Mouse (Mus musculus) frontal cortex, postnatal 25 days (tissue): Measurements from ENCODE around the gene Lpin3.
A peak's percentile ranks its signal among the peaks of the same experiment; 100 is the strongest.

Experiments used
- DNase-seq, 2 experiments: peaks; one replicate each; pipeline ENCODE4 v3.0.0; 2022; ENCODE audit warnings: low spot score in 2 of 2

Lpin3 gene

DNA sequence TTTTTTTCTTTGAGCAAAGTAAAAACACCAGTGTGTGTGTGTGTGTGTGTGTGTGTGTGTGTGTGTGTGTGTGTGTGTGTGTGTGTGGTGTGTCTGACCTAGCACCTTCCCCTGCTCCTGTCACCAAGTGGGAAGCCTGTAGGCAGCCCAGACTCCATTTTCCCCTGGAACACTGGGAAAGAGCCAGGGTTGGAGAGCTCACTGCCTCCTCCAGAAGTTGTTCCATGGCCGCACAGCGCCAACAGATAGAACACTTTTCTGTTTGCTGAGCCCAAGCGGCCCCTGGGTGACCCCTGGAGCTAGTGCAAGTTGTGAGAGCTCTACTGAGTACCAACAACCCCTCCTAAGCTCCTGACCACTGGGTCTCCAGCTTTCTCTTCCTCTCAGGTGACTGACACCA, 52.5 kb downstream of the Lpin3 start:
- no peak for DNase-seq

DNA sequence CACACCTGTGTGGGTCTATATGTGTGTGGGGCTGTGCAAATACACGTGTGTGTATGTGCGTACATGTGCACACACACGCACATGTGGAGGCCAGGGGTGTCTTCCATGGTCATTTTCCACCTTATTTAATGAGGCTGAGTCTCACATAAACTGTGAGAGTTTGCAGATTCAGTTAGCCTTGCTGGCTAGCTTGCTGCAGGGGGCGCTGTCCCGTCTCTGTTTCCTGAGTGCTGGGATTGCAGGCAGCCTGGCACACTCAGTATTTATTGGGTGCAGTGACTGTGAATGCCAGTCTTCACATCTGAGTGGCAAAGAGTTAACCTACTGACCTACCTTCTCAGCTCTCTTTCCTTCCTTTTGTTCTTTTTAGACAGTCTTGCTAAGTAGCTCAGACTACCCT, 53.4 kb downstream of the Lpin3 start:
- no peak for DNase-seq

- DNase-seq = no peak
These were observed 54.0 kb downstream of the Lpin3 start for GRCm38 (mm10) chr2:160934451-160934850.

DNA sequence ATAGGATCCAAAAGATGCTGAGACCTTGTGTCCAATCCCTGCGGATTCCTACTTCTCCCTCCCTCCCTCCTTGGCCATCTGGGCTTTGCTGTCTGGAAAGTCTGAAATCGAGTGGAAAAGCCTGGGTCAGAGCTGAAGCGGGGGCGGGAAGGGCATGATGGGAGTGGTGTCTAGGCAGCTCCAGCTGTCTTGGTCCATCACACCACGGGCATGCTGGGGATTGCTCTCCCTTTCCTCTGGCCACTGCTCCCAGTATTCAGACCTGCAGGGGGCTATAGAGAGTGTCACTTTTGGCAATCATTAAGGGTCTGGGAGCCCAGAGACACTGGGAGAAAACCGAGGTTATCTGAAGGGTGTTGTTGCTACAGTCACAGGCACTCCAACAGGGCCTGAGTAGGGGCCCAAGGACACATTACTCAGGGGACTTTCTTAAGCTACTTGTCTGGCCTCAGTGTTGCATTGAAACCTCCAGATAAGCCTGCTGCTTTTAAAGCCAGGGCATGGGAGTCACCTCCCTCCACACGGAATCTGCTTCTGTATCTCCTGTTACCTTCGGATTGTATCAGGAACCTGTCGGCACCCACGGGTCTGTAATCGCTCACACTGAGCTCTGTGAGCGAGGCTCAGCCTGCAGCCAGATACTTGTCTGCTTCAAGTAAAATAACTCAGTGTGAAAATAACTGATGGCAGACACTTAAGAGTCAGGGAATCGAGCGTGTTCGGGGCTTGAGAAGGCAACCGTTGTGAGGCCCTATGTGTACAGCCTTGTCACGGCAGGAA, 60.6 kb downstream of the Lpin3 start:
- no peak for DNase-seq

GRCm38 (mm10) chr2:160942443-160942842, 62.0 kb downstream of the Lpin3 start:
- no peak for DNase-seq

DNA sequence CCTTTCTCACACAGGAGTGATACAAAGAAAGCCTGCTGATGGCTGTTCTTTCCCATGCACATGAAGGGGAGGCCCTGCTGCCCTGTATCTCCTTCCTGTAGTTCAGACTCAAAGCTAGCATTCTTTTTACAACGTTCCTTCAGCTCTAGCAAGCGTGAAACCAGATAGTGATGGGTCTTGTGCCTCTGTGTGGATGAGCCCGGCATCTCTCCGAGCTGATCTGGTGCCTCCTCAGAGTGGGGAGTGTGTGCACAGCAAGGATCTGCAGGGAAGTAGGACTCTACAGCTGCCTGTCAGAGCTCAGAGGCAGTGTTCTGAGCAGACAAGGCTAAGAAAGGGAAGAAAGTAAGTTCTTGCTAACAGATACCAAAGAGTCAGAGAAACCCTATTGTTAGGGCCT, 71.1 kb downstream of the Lpin3 start:
- DNase-seq = no peak

GRCm38 (mm10) chr2:160953131-160953873, 72.8 kb downstream of the Lpin3 start:
- no peak for DNase-seq

DNA sequence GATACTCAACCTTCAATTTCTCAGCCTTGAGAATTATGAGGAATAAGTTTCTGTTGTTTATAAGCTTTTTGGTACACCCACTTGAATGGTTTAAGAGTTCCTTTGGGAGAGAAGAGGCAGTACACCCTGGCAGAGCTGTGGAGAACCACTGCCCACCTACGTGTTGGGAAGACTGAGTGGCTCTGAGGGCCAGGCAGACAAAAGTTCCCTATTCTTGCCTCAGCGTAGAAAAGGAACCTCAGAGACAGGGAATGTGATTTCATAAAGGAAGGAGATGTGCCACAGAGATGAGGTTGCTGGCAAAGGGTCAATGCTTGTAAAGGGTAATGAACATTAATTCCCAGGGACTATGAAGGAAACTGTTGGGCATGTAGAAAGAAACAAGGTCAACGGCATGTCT, 74.1 kb downstream of the Lpin3 start:
- DNase-seq = no peak

GRCm38 (mm10) chr2:160955331-160955730, 74.9 kb downstream of the Lpin3 start:
- DNase-seq = peak in 1 of 2 experiments; percentile 45
